Mouse (Mus musculus) CH12.LX (cell line): Measurements from ENCODE around the gene Slc38a2. TPM values are rescaled to one million over a fixed set of nuclear protein-coding genes. Genes with fewer than 3 reads are reported as not detected.

Experiments used
- DNase-seq: peaks from one replicate; pipeline ENCODE4 v3.0.0-alpha.2; 2013; ENCODE audit errors: extremely low read depth
- H3K27ac ChIP-seq: 2 replicates; pipeline ENCODE4 v1.5.1; 2012; ENCODE audit warnings: low read depth, mild to moderate bottlenecking, control low read depth, moderate library complexity; ENCODE audit not compliant: insufficient read depth
- H3K27me3 ChIP-seq: replicated peaks from 2 replicates; pipeline ENCODE3; 2012; ENCODE audit warnings: inconsistent platforms
- H3K36me3 ChIP-seq, 2 experiments: replicated peaks in 1 of 2; 2 replicates each; pipeline versions ENCODE3 to v1.6.1; 2012; ENCODE audit warnings: inconsistent platforms in 1 of 2, low read length in 1 of 2, mild to moderate bottlenecking in 1 of 2, mixed read lengths in 1 of 2, moderate library complexity in 1 of 2; ENCODE audit not compliant: control insufficient read depth in 1 of 2, insufficient read depth in 1 of 2
- H3K4me1 ChIP-seq, 2 experiments: 2 replicates each; pipeline ENCODE4 v1.6.1; 2012; ENCODE audit warnings: inconsistent platforms in 1 of 2, moderate library complexity in 1 of 2; ENCODE audit not compliant: insufficient read depth in 2 of 2, control insufficient read depth in 1 of 2
- H3K4me2 ChIP-seq: 2 replicates; pipeline ENCODE4 v1.6.1; 2012; ENCODE audit warnings: low read depth, mild to moderate bottlenecking, control low read depth; ENCODE audit not compliant: poor library complexity, insufficient read depth, severe bottlenecking
- H3K4me3 ChIP-seq, 3 experiments: fragments of 150-350 bp in 1 of 3; sonication (generic) in 1 of 3; replicated peaks in 1 of 3; 2 replicates each; pipeline versions ENCODE3 to v1.5.1; 2011 to 2012; ENCODE audit warnings: low read depth in 2 of 3, low read length in 2 of 3, mild to moderate bottlenecking in 2 of 3, moderate library complexity in 2 of 3, control low read depth in 1 of 3, improper control_type of control experiment in 1 of 3, inconsistent platforms in 1 of 3, mixed read lengths in 1 of 3; ENCODE audit not compliant: poor library complexity in 1 of 3
- H3K79me2 ChIP-seq: replicated peaks from 2 replicates; pipeline ENCODE4 v1.6.1; 2012; ENCODE audit warnings: mild to moderate bottlenecking, moderate library complexity; ENCODE audit not compliant: control insufficient read depth, poor library complexity, insufficient read depth, severe bottlenecking; ENCODE audit errors: extremely low read depth
- H3K9ac ChIP-seq: 2 replicates; pipeline ENCODE4 v1.6.1; 2012; ENCODE audit warnings: low read depth, mild to moderate bottlenecking, control low read depth, moderate library complexity; ENCODE audit not compliant: insufficient read depth
- H3K9me3 ChIP-seq: replicated peaks from 2 replicates; pipeline ENCODE3; 2012; ENCODE audit warnings: low read length, inconsistent platforms, mixed read lengths
- CHD1 ChIP-seq: IDR thresholded peaks from 2 replicates; pipeline ENCODE4 v1.6.1; 2012; ENCODE audit warnings: low read depth, low read length, improper control_type of control experiment, inconsistent platforms
- E2F4 ChIP-seq: IDR thresholded peaks from 2 replicates; pipeline ENCODE4 v1.6.1; 2011; ENCODE audit warnings: low read depth, low read length, improper control_type of control experiment; ENCODE audit not compliant: insufficient replicate concordance
- ETS1 ChIP-seq: conservative IDR thresholded peaks from 2 replicates; pipeline ENCODE4 v1.6.1; 2012; ENCODE audit warnings: low read depth, mild to moderate bottlenecking, inconsistent platforms, low read length, improper control_type of control experiment, moderate library complexity
- MEF2A ChIP-seq: IDR thresholded peaks from 2 replicates; pipeline ENCODE4 v1.6.1; 2014; ENCODE audit warnings: low read depth, mild to moderate bottlenecking, inconsistent platforms, low read length, improper control_type of control experiment, borderline replicate concordance
- MYC ChIP-seq: IDR thresholded peaks from 2 replicates; pipeline ENCODE4 v1.6.1; 2011; ENCODE audit warnings: low read depth, mild to moderate bottlenecking, improper control_type of control experiment, low read length
- POLR2A ChIP-seq: IDR thresholded peaks from 2 replicates; pipeline ENCODE4 v1.6.1; 2011; ENCODE audit warnings: low read depth, mild to moderate bottlenecking, improper control_type of control experiment, low read length
- SIN3A ChIP-seq: IDR thresholded peaks from 2 replicates; pipeline ENCODE4 v1.6.1; 2012; ENCODE audit warnings: low read length, improper control_type of control experiment, inconsistent platforms
- ZMIZ1 ChIP-seq: IDR thresholded peaks from 2 replicates; pipeline ENCODE4 v1.6.1; 2012; ENCODE audit warnings: low read depth, mild to moderate bottlenecking, inconsistent platforms, low read length, improper control_type of control experiment
- ZNF384 ChIP-seq: IDR thresholded peaks from 2 replicates; pipeline ENCODE4 v1.6.1; 2012; ENCODE audit warnings: low read depth, low read length, improper control_type of control experiment, inconsistent platforms
- dilution Hi-C: fragments of 300-500 bp; cut with MboI; formaldehyde crosslinking; loops from 2 replicates; pipeline ENCODE4 v1.14.3; 2020; ENCODE audit warnings: low sequenced_read_pairs; ENCODE audit not compliant: extremely low pct_unique_long_range_greater_than_20kb, extremely low pct_ligation_motif_present
- in situ Hi-C: fragments of 300-500 bp; cut with MboI; formaldehyde crosslinking; loops from 3 replicates; pipeline ENCODE4 v1.14.3; 2019; ENCODE audit warnings: low sequenced_read_pairs, low pct_ligation_motif_present, low pct_unique_long_range_greater_than_20kb, mixed read lengths
- polyA plus RNA-seq: library from polyadenylated mRNA; unstranded; fragments of >175 nt; gene quantifications from 2 replicates; pipeline ENCODE4 v1.2.1, GENCODE M21; 2012; ENCODE audit warnings: low read depth; ENCODE audit not compliant: insufficient read length
- total RNA-seq, 2 experiments: library from RNA; depleted of rRNA; stranded (reverse); fragments of 300-350 nt in 1 of 2; fragments of >200 nt in 1 of 2; gene quantifications; 2 replicates each; pipeline ENCODE4 v1.2.3; 2012 to 2014

The Slc38a2 gene
- total and polyA plus RNA-seq, 3 experiments = 41.4 to 70.5 (median 59.3) TPM

DNA sequence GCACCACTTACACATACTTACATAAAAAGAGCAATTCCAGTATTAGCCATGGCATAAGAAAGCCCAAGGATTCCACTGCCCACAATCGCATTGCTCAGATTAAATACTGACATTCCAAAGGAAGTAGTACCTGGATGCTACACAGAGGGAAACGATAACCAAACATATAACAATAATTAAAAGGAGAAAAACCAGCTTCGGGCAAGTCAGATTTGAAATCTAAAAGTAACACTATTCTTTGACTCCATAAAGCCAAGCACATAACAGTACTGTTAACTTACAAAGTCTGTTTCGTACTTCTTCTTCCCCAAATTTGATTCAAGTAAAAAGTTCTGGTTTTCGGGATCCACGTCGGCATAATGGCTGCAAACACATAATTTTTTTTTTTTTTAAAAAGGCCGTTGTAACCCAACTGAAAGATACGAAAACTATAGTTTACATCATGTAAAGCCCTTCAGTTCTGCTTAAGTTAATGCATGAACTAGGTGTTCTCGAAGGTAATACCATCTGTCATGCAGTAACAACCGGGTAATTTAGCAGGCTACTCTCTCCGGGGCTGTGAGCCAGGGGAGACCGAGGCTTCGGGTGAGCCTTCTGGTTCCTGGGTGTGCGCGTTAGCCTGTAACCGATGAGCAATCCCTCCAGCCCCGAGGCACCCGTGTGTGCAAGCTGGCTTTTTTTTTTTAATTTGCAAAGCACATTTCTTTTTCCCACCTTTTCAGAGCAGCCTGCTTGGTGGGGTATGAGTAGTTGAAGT, 1.5 kb downstream of the Slc38a2 start:
- no peaks in the 10 kb centered on the region for H3K9me3 ChIP-seq
- TF ChIP-seq MYC (0 out of 2 replicates have a peak, but pooled peaks have one; percentile 44), ZNF384 (peak; percentile 16; the same call in 1 of the 2 replicates), POLR2A (no peak)
- H3K4me1 ChIP-seq = peaks cover 2 to 41% of the 10 kb centered on the region in 2 experiments; a peak in 3 of 4 replicates
- H3K79me2 ChIP-seq = peaks cover 41% of the 10 kb centered on the region
- DNase-seq = no peak
- H3K4me2 ChIP-seq = peak overlapping the region; percentile 90; the same call in 1 of the 2 replicates
- peak overlapping the region; percentile 58; the same call in 1 of the 2 replicates for H3K27ac ChIP-seq
- H3K4me3 ChIP-seq = peak overlapping the region; percentile 82 to 89 (median 87)
- peaks cover 7% of the 10 kb centered on the region for H3K27me3 ChIP-seq
- in situ Hi-C loops (loop anchor here (25.0 kb wide), 1 partner anchor 239 kb away; no protein-coding TSS in a partner anchor), dilution Hi-C loops (no loop called here)
- peaks cover 43 to 55% of the 10 kb centered on the region in 2 experiments for H3K36me3 ChIP-seq
- H3K9ac ChIP-seq = peak overlapping the region; percentile 81

GRCm38 (mm10) chr15:96696486-96697284, 2.8 kb downstream of the Slc38a2 start:
- no peak overlapping the region for H3K27ac ChIP-seq
- peaks cover 41% of the 10 kb centered on the region for H3K79me2 ChIP-seq
- peak overlapping the region; percentile 81 for H3K9ac ChIP-seq
- peak; percentile 59; the same call in 1 of the 2 replicates for TF ChIP-seq SIN3A
- no peak for TF ChIP-seq E2F4
- peak; percentile 91 for TF ChIP-seq CHD1
- 0 out of 2 replicates have a peak, but pooled peaks have one; percentile 47 for TF ChIP-seq ZMIZ1
- 0 out of 2 replicates have a peak, but pooled peaks have one; percentile 19 for TF ChIP-seq MEF2A
- TF ChIP-seq ZNF384 = peak; percentile 13; the same call in 1 of the 2 replicates
- TF ChIP-seq ETS1 = no peak
- dilution Hi-C loops = no loop called here
- DNase-seq = peak; percentile 41
- H3K4me2 ChIP-seq = peak overlapping the region; percentile 90
- peak overlapping the region; percentile 82 to 89 (median 87) for H3K4me3 ChIP-seq
- H3K27me3 ChIP-seq = peaks cover 7% of the 10 kb centered on the region
- peaks cover 2 to 50% of the 10 kb centered on the region in 2 experiments; a peak in 3 of 4 replicates for H3K4me1 ChIP-seq
- in situ Hi-C loops = loop anchor here (25.0 kb wide), 1 partner anchor 241 kb away; no protein-coding TSS in a partner anchor
- H3K36me3 ChIP-seq = peaks cover 57 to 69% of the 10 kb centered on the region in 2 experiments
- no peaks in the 10 kb centered on the region for H3K9me3 ChIP-seq
